Mouse (Mus musculus) small intestine, adult 2 months (tissue): ENCODE measurements at regions not wholly inside any gene's neighbourhood (a gene's known extent, or its start where the extent isn't known, plus 50 kb on each side); places are given as distances from the start of the nearest gene placed in this dataset.

ENCODE experiments used
- H3K27ac ChIP-seq: fragments of 200-500 bp; 2 replicates; pipeline ENCODE4 v1.5.1; 2012; ENCODE audit warnings: low read depth, low read length, control low read depth, inconsistent platforms; ENCODE audit not compliant: insufficient read depth
- H3K27me3 ChIP-seq: fragments of 200-500 bp; 2 replicates; pipeline ENCODE4 v1.6.1; 2012; ENCODE audit warnings: mild to moderate bottlenecking, moderate library complexity, low read length, inconsistent platforms; ENCODE audit not compliant: control insufficient read depth, insufficient read depth
- H3K36me3 ChIP-seq: fragments of 200-500 bp; 2 replicates; pipeline ENCODE4 v1.6.1; 2012; ENCODE audit warnings: mild to moderate bottlenecking, low read length, control low read depth, inconsistent platforms; ENCODE audit not compliant: control insufficient read depth, insufficient read depth
- H3K4me1 ChIP-seq: fragments of 200-500 bp; 2 replicates; pipeline ENCODE4 v1.6.1; 2012; ENCODE audit warnings: low read length, inconsistent platforms, mixed read lengths; ENCODE audit not compliant: control insufficient read depth, insufficient read depth, insufficient read length
- H3K4me3 ChIP-seq: fragments of 200-500 bp; 2 replicates; pipeline ENCODE4 v1.5.1; 2012; ENCODE audit warnings: low read depth, mild to moderate bottlenecking, control low read depth, inconsistent platforms, low read length, moderate library complexity
- CTCF ChIP-seq: fragments of 200-500 bp; IDR thresholded peaks from 2 replicates; pipeline ENCODE4 v1.5.1; 2012; ENCODE audit warnings: low read depth, mild to moderate bottlenecking, control low read depth, inconsistent platforms, low read length, moderate library complexity, mixed read lengths; ENCODE audit not compliant: insufficient replicate concordance, insufficient read length; ENCODE audit errors: extremely low read depth
- POLR2A ChIP-seq: fragments of 200-500 bp; IDR thresholded peaks from 2 replicates; pipeline ENCODE4 v1.6.1; 2012; ENCODE audit warnings: low read depth, mild to moderate bottlenecking, control low read depth, inconsistent platforms, low read length, moderate library complexity
- WGBS: fragments of 180-500 bp; shearing (Covaris S2); methylation state at CpG from one replicate; pipeline ENCODE4 v1.1.7; 2018; 5-methylcytosine and 5-hydroxymethylcytosine counted together

DNA sequence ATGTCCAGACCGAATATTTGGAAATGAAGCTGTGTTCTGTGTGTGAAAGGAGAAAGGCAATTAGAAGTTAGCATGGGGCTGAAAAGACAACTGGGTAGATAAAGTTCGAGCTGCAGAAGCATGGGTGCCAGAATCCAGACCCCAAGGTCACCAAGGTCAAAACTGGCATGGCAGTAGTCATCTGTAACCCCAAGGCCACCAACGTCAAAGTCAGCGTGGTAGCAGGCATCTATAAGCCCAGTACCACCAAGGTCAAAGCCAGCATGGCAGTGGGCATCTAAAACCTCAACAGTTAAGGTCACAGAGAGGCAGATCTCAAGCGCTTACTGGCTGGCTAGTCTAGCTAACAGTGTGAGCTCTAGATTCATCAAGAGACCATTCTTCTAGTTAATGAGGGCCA, 90.6 kb downstream of the Pdcl3 start:
- no peaks in the 10 kb centered on the region for H3K36me3 ChIP-seq
- no peak overlapping the region for H3K27ac ChIP-seq
- H3K4me1 ChIP-seq, result no peaks in the 10 kb centered on the region
- 82% methylated on average over 5 of the region's 5 CpGs for WGBS
- no peaks in the 10 kb centered on the region for H3K27me3 ChIP-seq
- TF ChIP-seq CTCF, result no peak
- TF ChIP-seq POLR2A, result no peak
- H3K4me3 ChIP-seq, result no peak overlapping the region

DNA sequence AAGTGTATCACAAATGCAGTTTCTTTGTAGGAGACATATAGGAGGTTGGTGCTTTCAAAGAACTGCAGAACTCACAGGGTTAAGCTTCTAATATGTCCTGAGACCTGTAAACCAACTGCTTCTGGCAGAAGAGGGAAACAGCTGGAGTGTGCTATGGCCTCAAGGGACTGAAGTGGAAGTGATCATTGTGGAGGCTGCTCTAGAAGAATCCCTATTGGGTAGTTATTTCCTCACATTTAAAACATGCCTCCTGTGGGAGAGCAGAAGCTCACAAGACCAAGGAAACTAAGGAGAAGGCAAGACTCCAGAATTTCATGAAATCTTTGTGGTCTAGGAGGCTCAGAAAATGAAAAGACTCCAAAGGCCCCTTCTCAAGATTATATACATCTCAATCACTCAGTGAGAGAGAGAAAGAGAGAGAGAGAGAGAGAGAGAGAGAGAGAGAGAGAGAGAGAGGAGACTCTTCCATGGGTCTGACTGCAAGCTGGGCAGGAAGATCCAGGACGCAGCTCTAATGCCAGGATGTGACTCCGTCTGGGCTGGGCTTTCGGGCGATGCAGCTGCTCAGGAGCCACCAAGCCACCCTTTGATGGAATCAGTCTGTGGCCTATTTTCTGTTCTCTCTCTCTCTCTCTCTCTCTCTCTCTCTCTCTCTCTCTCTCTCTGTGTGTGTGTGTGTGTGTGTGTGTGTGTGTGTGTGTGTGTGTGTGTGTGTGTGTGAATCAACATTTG, 93.3 kb downstream of the Pdcl3 start:
- WGBS, result 78% methylated on average over 4 of the region's 4 CpGs
- Histone ChIP-seq H3K27ac (no peak overlapping the region), H3K4me1 (no peaks in the 10 kb centered on the region), H3K27me3 (no peaks in the 10 kb centered on the region), H3K4me3 (no peak overlapping the region), H3K36me3 (no peaks in the 10 kb centered on the region)
- no peak for TF ChIP-seq POLR2A
- TF ChIP-seq CTCF, result no peak

DNA sequence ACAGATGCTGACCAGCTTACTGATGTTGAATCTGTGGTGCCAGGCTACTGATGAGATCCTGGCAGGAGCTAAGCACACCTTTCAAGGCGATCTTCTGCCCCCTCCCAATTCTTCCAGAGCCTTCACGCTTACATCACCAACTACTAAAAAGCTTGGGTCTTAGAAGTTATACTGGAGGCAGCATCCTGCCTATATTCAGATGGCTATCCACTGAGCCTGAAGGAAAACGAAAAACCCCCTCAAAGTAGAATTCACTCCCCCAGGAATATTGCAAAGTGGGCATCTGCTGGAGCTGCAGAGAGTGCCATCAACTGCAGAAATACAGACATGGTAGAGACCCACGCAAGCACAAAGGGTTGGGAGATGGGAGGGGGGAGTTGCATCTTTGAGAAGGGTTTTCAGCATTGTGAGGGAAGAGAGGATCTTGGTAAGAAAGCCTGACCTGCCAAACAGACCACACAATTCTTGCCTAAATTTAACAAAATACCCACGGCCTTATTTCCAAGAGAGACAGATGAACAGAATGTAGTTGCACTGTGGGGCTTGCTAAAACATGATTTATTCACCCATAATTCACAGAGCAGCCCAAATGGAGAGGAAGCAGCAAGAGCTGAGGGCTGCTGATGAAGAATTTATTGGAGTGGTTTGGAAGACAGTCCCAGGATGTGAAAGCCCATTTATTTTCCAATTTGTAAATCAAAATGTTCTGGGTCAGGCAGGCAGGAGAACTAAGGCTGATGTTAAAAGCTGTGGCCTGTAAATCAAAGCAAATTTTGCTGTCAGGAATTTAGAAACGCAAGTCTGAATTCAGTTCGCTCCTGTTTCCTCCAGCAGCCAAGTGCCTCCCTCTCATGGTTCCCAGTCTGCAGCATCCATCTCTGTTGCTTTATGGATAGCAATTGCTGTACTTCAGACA, 98.8 kb downstream of the Pdcl3 start:
- Histone ChIP-seq H3K4me1 (no peaks in the 10 kb centered on the region), H3K4me3 (no peak overlapping the region), H3K36me3 (no peaks in the 10 kb centered on the region), H3K27ac (no peak overlapping the region), H3K27me3 (no peaks in the 10 kb centered on the region)
- WGBS, result 84% methylated on average over 7 of the region's 7 CpGs
- no peak for TF ChIP-seq POLR2A
- no peak for TF ChIP-seq CTCF

DNA sequence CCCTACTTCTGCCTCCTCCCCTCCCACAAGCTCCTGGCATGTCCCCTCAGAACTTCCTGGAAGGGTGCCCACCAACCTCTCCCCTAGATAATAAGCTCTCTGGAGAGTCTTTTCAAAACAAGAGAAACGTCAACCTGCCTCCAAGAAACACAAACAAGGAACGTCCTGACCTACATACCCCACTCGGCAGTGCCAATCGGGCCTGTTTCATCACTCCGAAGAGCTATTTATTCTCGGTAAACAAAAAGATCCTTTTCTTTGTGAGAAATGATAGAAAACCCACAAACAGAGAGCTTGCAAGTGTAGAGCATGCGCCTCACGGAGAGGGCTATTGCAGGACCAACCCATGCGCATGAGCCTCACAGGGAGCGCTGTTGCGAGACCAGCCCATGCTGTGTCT, 100.9 kb downstream of the Pdcl3 start:
- WGBS, result 71% methylated on average over 11 of the region's 11 CpGs
- no peak overlapping the region for H3K27ac ChIP-seq
- TF ChIP-seq POLR2A (no peak), CTCF (no peak)
- no peak overlapping the region for H3K4me3 ChIP-seq
- H3K36me3 ChIP-seq, result no peaks in the 10 kb centered on the region
- peaks cover 3% of the 10 kb centered on the region for H3K4me1 ChIP-seq
- no peaks in the 10 kb centered on the region for H3K27me3 ChIP-seq

DNA sequence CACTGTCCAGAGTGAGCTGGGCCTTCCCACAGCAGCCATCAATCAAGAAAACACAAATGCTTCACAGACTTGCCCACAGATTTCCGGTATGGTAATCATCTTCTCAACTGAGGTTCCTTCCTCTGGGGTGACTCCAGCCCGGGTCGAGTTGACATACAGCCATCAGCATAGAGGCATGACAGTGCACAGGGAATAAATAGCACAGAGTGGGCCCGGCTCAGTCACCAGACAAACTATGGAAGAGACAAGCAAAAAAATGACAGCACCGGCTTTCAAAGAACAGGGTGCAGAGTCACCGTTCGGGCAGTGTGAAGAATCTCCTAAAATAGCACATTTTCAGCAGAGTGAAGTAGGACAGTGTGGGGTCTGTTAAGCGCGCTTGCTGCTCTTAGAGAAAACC, 103.7 kb upstream of the Npas2 start:
- no peak overlapping the region for H3K4me3 ChIP-seq
- 72% methylated on average over 9 of the region's 9 CpGs for WGBS
- TF ChIP-seq POLR2A, result no peak
- no peak for TF ChIP-seq CTCF
- peaks cover 8% of the 10 kb centered on the region for H3K4me1 ChIP-seq
- H3K27me3 ChIP-seq, result no peaks in the 10 kb centered on the region
- no peaks in the 10 kb centered on the region for H3K36me3 ChIP-seq
- H3K27ac ChIP-seq, result no peak overlapping the region

DNA sequence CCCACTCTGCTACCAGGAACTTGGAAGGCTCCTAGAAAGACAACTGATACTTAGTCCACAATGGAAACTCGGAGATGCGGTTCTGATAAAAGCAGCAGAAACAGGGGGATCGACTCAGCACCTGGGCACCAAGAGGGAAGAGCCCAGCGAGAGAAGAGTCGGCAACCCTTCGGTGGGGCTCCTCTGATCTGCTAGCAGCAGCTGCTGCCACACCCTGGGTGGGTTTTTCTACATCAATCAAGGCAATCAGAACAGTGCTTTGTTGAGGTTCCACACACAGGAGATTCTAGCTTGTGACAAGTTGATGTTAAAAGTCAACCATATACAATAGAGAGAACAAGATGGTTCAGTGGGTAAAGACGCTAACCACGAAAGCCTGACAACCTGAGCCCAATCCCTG, 102.4 kb upstream of the Npas2 start:
- no peaks in the 10 kb centered on the region for H3K36me3 ChIP-seq
- no peak overlapping the region for H3K4me3 ChIP-seq
- H3K27me3 ChIP-seq, result no peaks in the 10 kb centered on the region
- peaks cover 8% of the 10 kb centered on the region for H3K4me1 ChIP-seq
- WGBS, result 82% methylated on average over 8 of the region's 8 CpGs
- H3K27ac ChIP-seq, result no peak overlapping the region
- no peak for TF ChIP-seq CTCF
- TF ChIP-seq POLR2A, result no peak

DNA sequence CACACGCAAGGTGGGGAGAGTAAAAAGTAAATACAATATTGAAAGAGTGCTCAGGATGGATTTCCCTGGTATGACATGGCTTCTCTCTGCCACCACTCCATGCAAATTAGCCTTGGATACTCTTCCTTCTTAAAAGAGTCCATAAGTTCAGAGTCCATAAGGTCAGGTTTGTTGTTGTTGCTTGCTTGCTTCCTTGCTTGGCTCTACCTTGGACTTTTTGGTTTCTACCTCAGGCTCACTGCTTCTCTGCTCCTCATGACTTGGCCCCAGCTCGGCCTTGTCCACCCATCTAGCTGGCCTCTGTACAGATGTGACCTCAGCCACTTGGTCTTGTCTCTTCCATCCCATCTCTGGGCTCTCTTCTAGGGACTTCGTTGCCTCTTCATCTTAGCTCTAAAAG, 101.9 kb upstream of the Npas2 start:
- Histone ChIP-seq H3K4me3 (no peak overlapping the region), H3K36me3 (no peaks in the 10 kb centered on the region), H3K27ac (no peak overlapping the region), H3K27me3 (no peaks in the 10 kb centered on the region), H3K4me1 (peaks cover 8% of the 10 kb centered on the region)
- WGBS, result 78% methylated on average over 3 of the region's 3 CpGs
- TF ChIP-seq POLR2A (no peak), CTCF (no peak)
